Mouse (Mus musculus) cerebellum, adult 11-12 months (tissue): ENCODE data around the gene Dyrk1a.

ENCODE experiments used
- DNase-seq: peaks from one replicate; pipeline ENCODE4 v3.0.0; 2022

Dyrk1a gene

DNA sequence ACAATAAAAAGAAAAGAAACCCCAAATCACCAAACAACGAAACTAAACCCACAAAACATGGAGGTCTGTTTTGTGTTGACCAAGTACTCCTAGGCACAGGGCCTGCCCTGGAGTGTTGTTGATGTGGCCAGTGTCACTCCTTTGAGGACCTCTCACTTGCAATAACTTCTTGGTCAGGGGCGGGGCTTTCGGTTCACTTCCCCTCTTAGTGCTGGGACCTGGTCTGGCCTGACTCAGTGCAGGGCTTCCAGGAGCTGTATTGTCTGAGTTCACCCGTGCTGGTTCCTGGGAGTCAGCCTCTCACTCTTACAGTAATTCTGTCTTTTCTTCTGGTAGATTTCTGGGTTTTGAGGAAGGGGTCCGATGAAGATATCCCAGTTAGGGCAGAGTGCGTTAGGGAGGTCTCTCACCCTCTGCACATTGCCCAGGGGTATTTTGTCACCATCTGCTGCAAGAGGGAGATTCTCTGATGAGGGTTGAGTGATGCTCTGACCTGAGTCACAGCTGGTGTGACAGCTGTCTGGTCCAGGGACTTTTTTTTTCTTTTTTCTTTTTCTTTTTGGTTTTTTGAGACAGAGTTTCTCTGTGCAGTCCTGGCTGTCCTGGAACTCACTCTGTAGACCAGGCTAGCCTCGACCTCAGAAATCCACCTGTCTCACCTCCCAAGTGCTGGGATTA lies 150.8 kb downstream of the Dyrk1a start:
- no peak for DNase-seq

GRCm38 (mm10) chr16:94721549-94722006 lies 151.8 kb downstream of the Dyrk1a start:
- DNase-seq = no peak

DNA sequence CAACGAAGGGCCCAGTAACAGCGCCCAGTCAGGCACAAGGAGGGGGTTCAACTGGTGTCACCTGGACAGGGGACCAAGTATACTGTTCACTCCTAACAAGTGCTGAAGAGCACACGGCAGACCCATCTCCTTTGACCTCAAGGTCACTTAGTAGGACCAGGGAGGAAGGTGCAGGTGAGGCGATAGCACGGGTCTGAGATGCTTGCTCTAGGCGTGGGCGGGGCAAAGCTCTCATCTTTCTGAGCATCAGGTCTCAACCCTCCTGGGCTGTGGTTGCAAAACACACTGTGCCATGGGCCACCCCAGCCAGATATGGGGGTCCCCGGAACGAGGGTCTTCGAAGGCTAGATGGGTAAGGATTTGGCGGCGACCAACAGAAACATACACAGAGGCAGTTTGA lies 153.1 kb downstream of the Dyrk1a start:
- DNase-seq = peak; percentile 54

- DNase-seq = peak; percentile 92
Observed at GRCm38 (mm10) chr16:94724061-94724596, 154.3 kb downstream of the Dyrk1a start.

DNA sequence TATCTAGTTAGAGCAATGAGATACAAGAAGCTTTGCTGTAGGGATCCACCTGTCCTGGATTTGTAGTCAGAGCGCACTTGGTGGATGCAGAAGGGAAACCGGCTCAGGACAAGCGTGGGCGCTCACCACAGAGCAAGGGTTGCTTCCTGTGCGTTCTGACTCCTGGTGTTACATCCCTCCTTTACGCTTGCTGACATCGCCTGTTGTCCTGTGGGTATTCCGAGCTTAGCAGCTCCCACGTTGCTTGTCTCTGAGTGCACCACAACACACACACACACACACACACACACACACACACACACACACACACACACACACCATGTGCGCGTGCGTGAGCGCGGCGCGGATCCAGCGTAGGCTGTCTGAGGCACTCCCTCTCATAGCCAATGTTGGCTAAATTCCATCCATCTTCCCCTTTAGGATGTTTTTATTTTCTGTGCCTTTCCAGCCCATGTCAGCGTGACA lies 155.0 kb downstream of the Dyrk1a start:
- DNase-seq = peak; percentile 54

DNA sequence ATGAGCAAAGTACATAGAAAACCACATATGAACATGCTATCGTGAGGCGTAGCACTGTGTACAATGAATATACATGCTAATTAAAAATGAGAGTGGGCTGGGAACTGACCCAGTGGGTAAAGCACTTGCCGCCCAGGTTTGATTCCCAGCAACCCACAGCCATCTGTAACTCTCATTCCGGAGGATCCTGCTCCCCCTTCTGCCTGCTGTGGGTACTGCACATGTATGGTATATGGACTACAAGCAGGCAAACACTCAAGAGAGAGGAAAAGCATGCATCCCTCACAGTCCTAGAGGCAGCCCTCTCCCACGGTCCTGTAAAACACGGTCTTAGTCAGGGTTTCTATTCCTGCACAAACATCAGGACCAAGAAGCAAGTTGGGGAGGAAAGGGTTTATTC lies 159.4 kb downstream of the Dyrk1a start:
- DNase-seq = no peak

DNA sequence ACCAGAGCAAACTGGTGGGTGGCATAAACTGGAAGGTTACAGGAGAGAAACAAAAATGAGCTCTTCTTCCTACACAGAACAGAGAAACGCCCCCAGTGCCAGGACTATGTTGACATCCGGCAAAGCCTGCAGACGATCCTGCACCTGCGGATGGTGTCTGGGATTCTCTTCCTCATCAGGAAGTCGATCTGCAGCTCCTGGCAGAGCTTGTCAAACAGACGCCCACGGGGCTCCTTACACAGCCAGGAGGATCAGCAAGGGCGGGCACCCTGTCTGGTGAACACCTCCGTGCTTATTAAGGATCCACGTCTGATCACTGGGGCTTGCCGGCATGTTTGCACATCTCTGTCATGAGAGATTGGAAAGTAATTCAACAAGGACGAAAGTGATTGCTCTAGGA lies 161.2 kb downstream of the Dyrk1a start:
- no peak for DNase-seq

GRCm38 (mm10) chr16:94735472-94735871 lies 165.7 kb downstream of the Dyrk1a start:
- no peak for DNase-seq

- DNase-seq = no peak
Observed at GRCm38 (mm10) chr16:94736462-94737358, 166.9 kb downstream of the Dyrk1a start.

- no peak for DNase-seq
Observed at GRCm38 (mm10) chr16:94737359-94737687, 167.5 kb downstream of the Dyrk1a start.

DNA sequence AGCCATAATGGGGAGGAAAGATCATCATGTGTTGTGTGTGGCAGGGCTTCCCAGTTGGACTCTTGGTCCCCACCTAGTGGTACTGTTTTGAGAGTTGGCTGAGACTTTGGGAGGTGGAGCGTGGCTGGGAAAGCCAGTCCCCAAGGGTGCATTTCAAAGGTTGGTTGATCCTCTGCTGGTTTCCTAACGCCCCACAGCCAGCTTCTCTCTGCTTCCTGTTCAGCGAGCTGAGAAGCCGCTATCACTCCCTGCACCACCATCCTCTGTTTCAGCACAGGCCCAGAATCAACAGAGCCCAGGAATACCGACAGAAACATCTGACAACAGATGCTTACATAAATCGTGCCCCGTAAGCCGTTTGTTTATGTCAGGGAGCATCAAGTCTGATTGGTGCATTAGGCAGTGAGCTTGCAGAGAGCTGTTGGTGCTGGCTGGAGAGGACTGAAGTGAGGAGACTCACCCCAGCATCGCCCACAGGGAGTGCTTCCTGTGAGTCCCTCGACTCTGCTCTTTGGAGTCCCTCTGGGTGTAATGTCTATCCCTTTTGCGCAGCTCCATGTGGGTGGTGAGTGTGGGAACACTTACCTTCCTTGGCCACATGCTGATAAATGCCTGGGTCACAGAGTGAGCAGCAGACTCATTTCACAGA lies 174.2 kb downstream of the Dyrk1a start:
- DNase-seq = peak; percentile 61

DNA sequence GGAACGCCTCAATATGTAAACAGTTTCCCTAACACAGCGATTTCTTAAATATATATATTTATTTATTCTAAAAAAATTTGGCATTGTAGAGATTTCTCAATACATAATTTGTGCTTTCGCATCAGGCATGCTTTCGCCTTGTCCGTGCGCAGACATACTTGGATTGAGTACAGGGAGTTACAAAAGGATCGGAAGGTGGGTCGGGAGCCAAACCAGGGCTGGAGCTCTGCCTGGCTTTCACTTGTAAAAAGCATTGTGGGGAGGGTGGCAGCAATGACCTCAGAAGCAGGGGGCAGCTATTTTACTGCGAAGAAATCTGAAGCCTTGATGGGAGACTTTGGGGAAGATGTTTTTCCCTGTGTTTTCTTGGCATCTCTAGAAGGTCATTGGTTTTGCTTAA lies 175.2 kb downstream of the Dyrk1a start:
- DNase-seq = peak; percentile 58
